8 mouse cellular contexts compared by ENCODE assay signal in the genomic region with DNA sequence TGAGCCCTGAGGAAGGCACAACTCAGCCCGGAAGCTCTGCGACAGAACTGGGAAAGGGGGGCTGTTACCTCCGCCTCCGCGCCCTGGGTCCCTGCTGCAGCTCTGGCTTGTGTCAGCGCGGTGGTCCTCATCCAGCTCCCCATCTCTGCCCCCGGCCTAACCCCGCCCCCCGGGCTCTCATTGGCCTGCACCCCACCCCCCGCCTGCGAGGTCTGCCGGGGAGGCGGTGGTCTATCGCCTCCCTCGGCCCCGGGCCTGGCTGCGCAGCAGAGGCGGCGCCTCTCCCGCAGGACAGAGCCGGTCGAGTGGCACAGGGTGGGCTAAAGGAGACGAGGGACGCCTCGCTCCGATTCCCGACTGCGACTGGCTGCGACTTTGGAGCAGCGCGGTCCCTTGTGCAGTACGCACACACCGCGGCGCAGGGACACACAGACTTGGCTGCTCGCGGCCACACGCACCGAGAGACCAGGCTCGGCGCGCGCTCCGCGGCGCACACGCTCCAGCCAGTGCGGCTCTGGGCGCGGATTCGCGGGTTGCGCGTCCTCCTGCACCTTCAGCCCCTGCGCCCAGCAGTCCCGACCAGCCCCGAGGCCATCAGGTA. TPM values are rescaled to one million over a fixed set of nuclear protein-coding genes. Genes with fewer than 3 reads are reported as not detected.
A peak's percentile ranks its signal among the peaks of the same experiment; 100 is the strongest.
DNase-seq lines count a peak whose midpoint lies in the region; ATAC-seq and TF ChIP-seq lines count a peak whose summit lies in the region.

A gene (plus strand): TSS at position 208 of the 601 bp plus-strand sequence.

- H3K36me3 ChIP-seq in neural tube, embryonic 12.5 days: no peaks in the 10 kb centered on the region

- TF ChIP-seq POLR2A in embryonic fibroblast, embryonic 13.5 days (IDR thresholded peaks at IDR 0.05; ENCODE audit: low read depth, low read length): no peak

- peaks cover 2% of the 10 kb centered on the region; the same call in 1 of the 2 replicates for H3K4me1 ChIP-seq in embryonic fibroblast, embryonic 13.5 days (ENCODE audit: control insufficient read depth, insufficient read depth, low read length)
- peaks cover 39% of the 10 kb centered on the region for H3K4me1 ChIP-seq in neural tube, embryonic 12.5 days

- under 1% methylated on average over 58 of the region's 58 CpGs for WGBS in neural tube, embryonic 12.5 days

- peak within 1 kb of the TSS; percentile 77 for H3K9ac ChIP-seq in neural tube, embryonic 12.5 days

- H3K27ac ChIP-seq in embryonic fibroblast, embryonic 13.5 days (ENCODE audit: insufficient read depth, low read length): no peak within 1 kb of the TSS
- H3K27ac ChIP-seq in neural tube, embryonic 12.5 days: peak within 1 kb of the TSS; percentile 67

- H3K9me3 ChIP-seq in neural tube, embryonic 12.5 days: no peaks in the 10 kb centered on the region

- H3K4me2 ChIP-seq in neural tube, embryonic 12.5 days (replicated peaks): peak within 1 kb of the TSS; percentile 94

- peak within 1 kb of the TSS; percentile 48 for H3K4me3 ChIP-seq in embryonic fibroblast, embryonic 13.5 days (ENCODE audit: insufficient read depth, low read length)
- peak within 1 kb of the TSS; percentile 68 for H3K4me3 ChIP-seq in neural tube, embryonic 12.5 days

- peaks cover 4% of the 10 kb centered on the region; the same call in 1 of the 2 replicates for H3K27me3 ChIP-seq in neural tube, embryonic 12.5 days (replicated peaks)

- no peak for TF ChIP-seq CTCF in embryonic fibroblast, embryonic 13.5 days (IDR thresholded peaks at IDR 0.05; ENCODE audit: borderline replicate concordance, insufficient read depth, low read length)

- peak; percentile 33 to 49; a peak in 3 of 4 replicates for ATAC-seq in hematopoietic stem cell, adult 5-6 weeks (replicated peaks in 1 of 2; ENCODE audit: insufficient read depth in 1 of 2, low FRiP score in 2 of 2, low TSS enrichment in 1 of 2, low read depth in 1 of 2, poor library complexity in 2 of 2, severe bottlenecking in 2 of 2)
- ATAC-seq in neural tube, embryonic 12.5 days (ENCODE audit: low FRiP score, low read depth): peak; percentile 87

- intact Hi-C loops in left cerebral cortex, postnatal 25 days (cut with DNase I): loop anchor here (2.0 kb wide), 1 partner anchor 55 kb away; no protein-coding TSS in a partner anchor

- peak; percentile 70 for DNase-seq in R1 (ENCODE audit: low read depth, low spot score)
- no peak for DNase-seq in adrenal gland, postnatal 4 days (ENCODE audit: low spot score in 2 of 2)
- peak; percentile 68 to 74 for DNase-seq in left cerebral cortex, postnatal 25 days (ENCODE audit: low spot score in 2 of 2)
- DNase-seq in thymus, postnatal 10 days (ENCODE audit: low spot score in 2 of 2): no peak
- DNase-seq in thymus, postnatal 14 days: no peak

RNA-seq across cellular contexts. Expression of the gene that starts here (rescaled TPM):
- total RNA-seq in adrenal gland, postnatal 4 days (2021): 10 to 100 TPM; 53.2 to 54.9 TPM
- polyA plus RNA-seq in embryonic fibroblast, embryonic 13.5 days (2011; ENCODE audit: insufficient read length, low read depth, missing spikeins): 1.5 and 4.2 TPM in 2 replicates
- not detected in 2 replicates for total RNA-seq in hematopoietic stem cell, adult 5-6 weeks (2017)
- 100 to 1,000 TPM; 108 to 116 TPM for total RNA-seq in left cerebral cortex, postnatal 25 days (2021)
- polyA plus RNA-seq in neural tube, embryonic 12.5 days (2016; fragmentation: Nextera tagmentation; extraction: Ambion mirVana): 30.9 and 33.3 TPM in 2 replicates

Comparison
In these comparisons a context has a peak if more than half of its experiments do, and no peak if none do; other contexts are left out.
1. RNA of the gene that starts here (total RNA-seq): 108 to 116 TPM in left cerebral cortex, postnatal 25 days and 53.2 to 54.9 TPM in adrenal gland, postnatal 4 days; not detected in hematopoietic stem cell, adult 5-6 weeks; every median in the first group is over 10 times any median in the second.
2. Peak in ATAC-seq in hematopoietic stem cell, adult 5-6 weeks; RNA of the gene not detected or under 1 TPM.
3. DNase-seq: peak in R1 (single experiment) and left cerebral cortex, postnatal 25 days (2 of 2); none in adrenal gland, postnatal 4 days (0 of 2), thymus, postnatal 10 days (0 of 2) and thymus, postnatal 14 days (single experiment).